Mouse (Mus musculus) ES-Bruce4 (cell line): Measurements from ENCODE around the gene Hist2h2aa2. TPM values are rescaled to one million over a fixed set of nuclear protein-coding genes. Genes with fewer than 3 reads are reported as not detected.

Experiments used
- H3K27ac ChIP-seq: 2 replicates; pipeline ENCODE4 v1.5.1; 2012; ENCODE audit warnings: low read length, inconsistent platforms; ENCODE audit not compliant: insufficient read depth
- H3K27me3 ChIP-seq: 2 replicates; pipeline ENCODE4 v1.6.1; 2012; ENCODE audit warnings: mild to moderate bottlenecking, low read length, inconsistent platforms; ENCODE audit not compliant: control insufficient read depth, poor library complexity, insufficient read depth, severe bottlenecking
- H3K36me3 ChIP-seq: 2 replicates; pipeline ENCODE4 v1.6.1; 2012; ENCODE audit warnings: inconsistent platforms, mild to moderate bottlenecking, low read length, moderate library complexity; ENCODE audit not compliant: control insufficient read depth, poor library complexity, insufficient read depth, severe bottlenecking
- H3K4me1 ChIP-seq: one replicate; pipeline ENCODE4 v1.8.1; 2011; ENCODE audit warnings: low read length; ENCODE audit not compliant: control insufficient read depth, insufficient read depth
- H3K4me3 ChIP-seq: 2 replicates; pipeline ENCODE4 v1.5.1; 2011; ENCODE audit warnings: low read depth, mild to moderate bottlenecking, low read length
- H3K9ac ChIP-seq: 2 replicates; pipeline ENCODE4 v1.6.1; 2012; ENCODE audit warnings: low read depth, mild to moderate bottlenecking, inconsistent platforms; ENCODE audit not compliant: poor library complexity, severe bottlenecking
- H3K9me3 ChIP-seq: replicated peaks from 2 replicates; pipeline ENCODE4 v1.6.1; 2012; ENCODE audit warnings: mild to moderate bottlenecking, low read length, inconsistent platforms; ENCODE audit not compliant: control insufficient read depth, poor library complexity, insufficient read depth, severe bottlenecking
- CTCF ChIP-seq: IDR thresholded peaks from one replicate; pipeline ENCODE4 v1.8.1; 2011; ENCODE audit warnings: low read depth, low read length
- EP300 ChIP-seq: IDR thresholded peaks from 2 replicates; pipeline ENCODE4 v1.6.1; 2011; ENCODE audit warnings: low read depth, low read length; ENCODE audit not compliant: insufficient read depth
- POLR2A ChIP-seq: IDR thresholded peaks from one replicate; pipeline ENCODE4 v1.8.1; 2011; ENCODE audit warnings: low read length; ENCODE audit not compliant: insufficient read depth
- polyA plus RNA-seq: library from polyadenylated mRNA; stranded (reverse); fragments of >200 nt; gene quantifications from 2 replicates; pipeline ENCODE4 v1.2.4, GENCODE M21; 2011; ENCODE audit warnings: low read depth; ENCODE audit not compliant: missing spikeins, insufficient read depth, insufficient read length

The Hist2h2aa2 gene
- polyA plus RNA-seq, 1 experiment = 17.2 TPM

DNA sequence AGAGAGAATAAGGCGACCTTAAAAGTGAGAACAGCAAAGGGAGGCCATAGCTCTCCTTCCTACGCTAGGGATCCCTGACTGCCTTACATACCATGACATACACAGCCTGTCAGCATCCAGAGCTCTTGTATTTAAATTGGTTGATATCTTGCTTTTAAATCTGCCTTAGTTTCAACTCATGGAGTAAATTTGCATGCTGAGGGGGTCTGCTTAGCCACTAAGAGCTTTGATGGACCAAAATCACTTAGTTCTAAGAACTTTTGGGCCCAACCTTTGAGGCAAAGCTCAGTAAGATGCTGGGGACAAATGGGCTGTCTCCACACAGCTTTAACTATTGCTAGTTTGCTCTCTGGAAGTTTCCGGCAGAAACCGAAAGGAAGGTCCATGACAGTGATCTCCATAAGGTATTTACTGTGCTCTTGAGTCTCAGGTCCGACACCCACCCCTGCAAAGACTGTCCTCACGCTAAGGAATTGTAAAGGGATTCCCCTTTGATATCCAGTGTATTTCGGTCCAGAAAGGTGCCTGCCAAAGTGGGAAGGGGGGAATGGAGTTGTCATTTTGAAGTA, 2.7 kb downstream of the Hist2h2aa2 start:
- Histone ChIP-seq H3K27me3 (no peaks in the 10 kb centered on the region), H3K9ac (peak overlapping the region; percentile 100), H3K4me1 (no peaks in the 10 kb centered on the region), H3K4me3 (peak overlapping the region; percentile 93), H3K9me3 (no peaks in the 10 kb centered on the region), H3K36me3 (peaks cover 2% of the 10 kb centered on the region; the same call in 1 of the 2 replicates), H3K27ac (peak overlapping the region; percentile 96; the same call in 1 of the 2 replicates)
- TF ChIP-seq POLR2A = no peak
- no peak for TF ChIP-seq EP300
- no peak for TF ChIP-seq CTCF

- H3K4me3 ChIP-seq = peak overlapping the region; percentile 93
- H3K9me3 ChIP-seq = no peaks in the 10 kb centered on the region
- peak overlapping the region; percentile 100 for H3K9ac ChIP-seq
- H3K27me3 ChIP-seq = no peaks in the 10 kb centered on the region
- TF ChIP-seq EP300 (no peak), POLR2A (no peak), CTCF (no peak)
- H3K4me1 ChIP-seq = no peaks in the 10 kb centered on the region
- no peak overlapping the region for H3K27ac ChIP-seq
- peaks cover 2% of the 10 kb centered on the region; the same call in 1 of the 2 replicates for H3K36me3 ChIP-seq
Measured at GRCm38 (mm10) chr3:96236834-96237334, 3.2 kb downstream of the Hist2h2aa2 start.

DNA sequence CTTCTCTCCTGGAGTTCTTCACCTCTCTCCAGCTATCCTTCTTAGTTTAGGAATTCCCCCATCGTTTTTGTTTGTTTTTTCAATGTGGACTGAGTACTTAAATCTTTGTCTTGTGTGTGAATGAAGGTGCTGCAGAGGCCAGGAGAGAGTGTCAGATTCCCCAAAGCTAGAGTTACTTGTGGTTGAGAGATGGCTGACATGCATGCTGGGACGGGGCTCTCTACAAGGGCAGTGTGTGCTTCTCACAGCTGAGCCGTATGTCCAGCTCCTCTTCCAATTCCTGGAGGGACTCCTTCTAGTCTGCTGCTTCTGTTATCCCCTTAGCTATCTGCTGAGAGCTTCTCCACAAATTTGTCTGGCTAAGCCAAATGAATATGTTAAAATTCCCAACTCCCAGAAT, 4.2 kb downstream of the Hist2h2aa2 start:
- H3K4me3 ChIP-seq = no peak overlapping the region
- no peak overlapping the region for H3K9ac ChIP-seq
- no peaks in the 10 kb centered on the region for H3K4me1 ChIP-seq
- TF ChIP-seq CTCF (no peak), POLR2A (no peak), EP300 (no peak)
- H3K36me3 ChIP-seq = peaks cover 2% of the 10 kb centered on the region; the same call in 1 of the 2 replicates
- no peaks in the 10 kb centered on the region for H3K27me3 ChIP-seq
- H3K9me3 ChIP-seq = no peaks in the 10 kb centered on the region
- H3K27ac ChIP-seq = no peak overlapping the region

GRCm38 (mm10) chr3:96234914-96235313, 5.2 kb downstream of the Hist2h2aa2 start:
- Histone ChIP-seq H3K9ac (no peak overlapping the region), H3K4me1 (no peaks in the 10 kb centered on the region), H3K9me3 (no peaks in the 10 kb centered on the region), H3K27ac (no peak overlapping the region), H3K4me3 (no peak overlapping the region), H3K27me3 (no peaks in the 10 kb centered on the region), H3K36me3 (peaks cover 2% of the 10 kb centered on the region; the same call in 1 of the 2 replicates)
- TF ChIP-seq CTCF (no peak), EP300 (no peak), POLR2A (no peak)

GRCm38 (mm10) chr3:96231758-96232120, 8.3 kb downstream of the Hist2h2aa2 start:
- H3K36me3 ChIP-seq = 0 out of 2 replicates have a peak, but pooled peaks cover 2% of the 10 kb centered on the region
- no peaks in the 10 kb centered on the region for H3K9me3 ChIP-seq
- no peak overlapping the region for H3K4me3 ChIP-seq
- no peaks in the 10 kb centered on the region for H3K4me1 ChIP-seq
- H3K27ac ChIP-seq = no peak overlapping the region
- TF ChIP-seq POLR2A = no peak
- no peak for TF ChIP-seq CTCF
- no peak for TF ChIP-seq EP300
- no peak overlapping the region for H3K9ac ChIP-seq
- H3K27me3 ChIP-seq = no peaks in the 10 kb centered on the region
